Mouse (Mus musculus): ENCODE measurements at regions not wholly inside any gene's neighbourhood (a gene's known extent, or its start where the extent isn't known, plus 50 kb on each side); places are given as distances from the start of the nearest gene placed in this dataset.
A peak's percentile ranks its signal among the peaks of the same experiment; 100 is the strongest.

GRCm38 (mm10) chr7:136530006-136530785, 364.2 kb upstream of the Mgmt start:
- DNase-seq (ENCODE audit: low spot score) = no peak

GRCm38 (mm10) chr7:136531301-136531700, 363.1 kb upstream of the Mgmt start:
- no peak for DNase-seq (ENCODE audit: low spot score)

GRCm38 (mm10) chr7:136541876-136542655, 352.3 kb upstream of the Mgmt start:
- DNase-seq (ENCODE audit: low spot score) = no peak

- DNase-seq (ENCODE audit: low spot score) = no peak
These were observed 351.5 kb upstream of the Mgmt start for GRCm38 (mm10) chr7:136542896-136543295.

DNA sequence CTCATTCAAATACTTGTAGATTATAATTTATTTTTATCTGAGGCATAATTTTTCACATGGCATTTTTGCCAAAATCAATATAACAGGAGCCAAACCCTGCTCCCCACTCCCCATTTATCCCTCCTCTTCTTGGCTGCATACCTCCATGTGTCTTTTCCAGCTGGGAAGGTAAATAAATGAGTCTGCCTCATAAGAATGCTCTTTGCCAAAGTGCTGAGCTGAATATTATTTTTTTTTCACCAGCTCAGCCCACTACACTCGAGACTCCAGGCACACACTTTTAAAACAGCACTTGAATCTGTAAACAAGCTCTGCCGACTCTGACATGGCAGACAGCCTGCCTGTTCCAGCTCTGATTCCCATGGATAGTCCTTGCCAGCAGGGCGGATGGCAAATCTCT, 346.6 kb upstream of the Mgmt start:
- no peak for DNase-seq (ENCODE audit: low spot score)

DNA sequence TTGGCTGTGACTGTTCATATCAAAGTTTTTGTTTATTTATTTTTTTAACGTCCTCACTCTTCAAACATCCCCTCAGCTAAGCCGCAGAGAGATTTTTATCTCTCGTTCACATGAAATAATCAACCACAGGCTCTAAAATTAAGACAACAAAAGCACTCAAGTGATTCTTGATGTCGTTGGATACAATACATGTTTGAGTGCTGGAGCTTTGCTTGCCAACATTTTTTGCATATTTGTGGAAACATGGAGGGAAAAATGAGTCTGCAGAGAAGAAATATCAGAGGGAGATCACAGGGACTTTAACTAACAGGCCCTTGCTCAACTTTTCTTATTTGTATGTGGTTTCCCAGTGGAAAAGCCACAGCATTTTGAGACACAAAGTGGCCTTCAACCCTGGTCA, 338.0 kb upstream of the Mgmt start:
- no peak for DNase-seq (ENCODE audit: low spot score)

DNA sequence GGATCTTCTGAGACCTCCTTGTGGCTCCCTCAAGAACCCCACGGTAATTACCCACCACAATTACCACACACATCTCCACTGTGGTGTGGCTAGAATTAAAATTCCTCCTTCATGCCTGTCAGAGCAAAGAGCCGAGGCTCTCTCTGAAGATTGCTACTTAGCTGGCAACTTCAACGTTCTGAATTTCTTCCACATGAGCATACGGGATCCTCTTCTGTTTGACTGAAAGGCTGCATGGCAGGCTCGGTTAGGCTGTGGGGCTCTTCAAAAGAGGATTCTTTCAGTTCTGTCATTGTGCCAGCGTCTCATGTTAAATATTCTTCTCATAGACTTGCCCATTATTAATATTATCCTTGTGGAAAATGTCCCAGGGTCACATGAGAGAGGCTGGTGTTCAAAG, 334.9 kb upstream of the Mgmt start:
- no peak for DNase-seq (ENCODE audit: low spot score)

DNA sequence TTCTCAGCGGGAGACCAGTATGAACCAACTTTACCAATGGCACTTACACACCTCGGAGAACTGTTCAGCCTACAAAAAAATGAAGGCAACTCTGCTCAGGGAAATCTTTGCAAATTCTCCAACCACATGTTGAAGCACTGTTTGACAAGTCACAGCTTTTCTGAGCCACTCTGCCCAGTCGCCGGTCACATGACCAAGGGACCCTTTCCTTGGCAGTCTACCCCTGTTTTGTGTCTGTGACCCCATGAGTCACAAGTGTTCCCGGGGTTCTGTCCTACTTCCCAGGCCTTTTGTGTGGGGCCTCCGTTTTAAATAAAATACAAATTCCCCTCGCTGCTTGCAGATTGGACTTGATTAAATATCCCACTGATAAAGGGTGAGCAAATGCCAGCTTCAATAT, 323.5 kb upstream of the Mgmt start:
- DNase-seq (ENCODE audit: low spot score) = no peak

DNA sequence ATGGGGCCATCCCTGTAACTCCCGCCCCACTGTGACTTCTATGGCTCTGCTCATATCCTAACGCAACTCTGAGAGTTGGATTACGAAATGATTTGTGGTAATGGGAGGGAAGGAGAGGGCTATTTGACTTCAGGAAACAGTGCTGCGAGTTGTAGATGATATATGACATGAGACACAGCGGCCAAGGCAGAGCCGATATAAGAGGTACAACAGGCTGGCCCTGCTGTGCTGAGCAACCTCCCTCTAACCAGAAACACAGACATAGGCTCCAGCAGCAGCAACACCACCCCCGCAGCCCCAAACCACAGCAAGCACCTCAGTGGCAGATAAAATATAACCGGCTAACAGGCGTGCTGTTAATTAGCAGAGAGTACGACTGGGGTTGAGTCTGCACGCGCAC, 312.5 kb upstream of the Mgmt start:
- DNase-seq (ENCODE audit: low spot score) = no peak

GRCm38 (mm10) chr7:136584361-136584760, 310.1 kb upstream of the Mgmt start:
- DNase-seq (ENCODE audit: low spot score) = no peak

DNA sequence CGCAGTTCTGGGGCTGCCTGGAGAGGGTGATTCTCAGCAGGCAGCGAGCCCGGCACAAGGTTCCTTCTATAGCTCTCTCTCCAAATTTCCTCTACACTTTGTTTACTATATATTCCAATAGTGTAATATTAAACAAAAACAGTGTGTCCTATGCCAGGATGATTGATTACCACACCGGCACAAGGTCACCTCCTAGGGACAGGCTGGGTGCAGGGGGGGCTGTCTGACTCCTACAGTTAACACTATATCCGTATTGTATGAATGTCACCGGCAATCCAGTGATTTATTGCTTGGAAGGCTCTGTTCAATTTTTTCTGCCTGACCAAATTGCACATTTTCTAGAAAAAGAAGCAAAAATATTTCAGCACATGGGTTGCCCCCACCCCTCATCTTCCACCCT, 305.9 kb upstream of the Mgmt start:
- DNase-seq (ENCODE audit: low spot score) = no peak

GRCm38 (mm10) chr7:136590947-136591346, 303.5 kb upstream of the Mgmt start:
- DNase-seq (ENCODE audit: low spot score) = no peak

DNA sequence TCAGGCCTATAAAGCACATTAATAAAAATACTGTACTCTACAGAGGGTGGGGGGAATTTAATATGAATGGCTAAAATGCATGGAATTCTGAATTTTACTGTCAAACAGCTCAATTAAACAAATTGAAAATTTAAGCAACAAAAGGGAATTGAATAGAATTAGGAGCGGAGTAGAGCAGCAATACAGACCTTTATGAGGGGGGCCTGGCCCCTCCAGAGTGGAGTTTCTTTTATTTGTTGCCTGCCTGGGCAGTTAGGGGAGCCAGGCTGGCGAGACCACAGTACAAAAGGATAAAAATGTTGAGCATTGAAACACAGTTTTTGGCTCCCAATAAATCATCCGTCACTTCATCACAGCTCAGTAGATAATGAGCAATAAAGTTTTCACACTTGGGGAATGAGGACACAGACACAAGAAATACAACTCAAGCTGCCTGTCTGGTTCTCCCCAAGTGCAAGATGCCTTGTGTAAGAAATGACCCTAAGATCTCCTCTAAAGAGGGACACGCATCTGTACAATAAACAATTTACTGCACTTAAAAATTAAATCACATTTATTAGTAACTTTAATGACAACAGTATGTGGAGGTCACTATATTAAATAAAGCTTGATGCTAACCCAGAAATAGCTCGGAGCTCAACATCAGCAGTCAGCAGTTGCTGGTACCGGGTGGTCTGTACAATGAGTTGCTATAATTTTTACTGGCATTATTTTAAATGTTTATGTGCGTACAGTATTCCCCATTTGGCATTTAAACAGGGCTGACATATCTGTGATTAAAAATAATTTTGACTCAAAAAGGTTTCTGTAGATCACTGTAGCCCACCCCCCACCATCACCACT, 286.9 kb upstream of the Mgmt start:
- DNase-seq (ENCODE audit: low spot score) = no peak

DNA sequence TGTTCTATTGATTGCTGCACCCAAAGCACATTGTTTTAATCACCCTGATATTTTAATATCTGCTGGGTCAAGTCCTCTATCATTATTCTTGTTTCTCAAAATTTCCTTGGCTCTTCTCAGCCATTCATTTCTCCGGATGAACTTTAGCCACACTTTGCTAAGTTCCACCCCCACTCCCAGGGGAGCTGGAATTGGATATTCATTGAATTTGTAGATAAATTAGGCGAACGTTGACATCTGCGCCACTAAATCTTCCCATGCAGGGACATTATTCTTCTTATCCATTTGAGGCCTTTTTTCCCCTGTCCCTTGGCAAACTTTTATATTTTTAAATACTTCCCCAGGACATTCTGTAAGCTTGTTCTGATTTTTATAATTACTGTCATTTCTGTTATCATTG, 280.9 kb upstream of the Mgmt start:
- DNase-seq (ENCODE audit: low spot score) = no peak

GRCm38 (mm10) chr7:136624496-136624895, 269.9 kb upstream of the Mgmt start:
- DNase-seq (ENCODE audit: low spot score) = no peak

- DNase-seq (ENCODE audit: low spot score) = peak; percentile 15
These were observed 263.3 kb upstream of the Mgmt start for GRCm38 (mm10) chr7:136631089-136631488.

DNA sequence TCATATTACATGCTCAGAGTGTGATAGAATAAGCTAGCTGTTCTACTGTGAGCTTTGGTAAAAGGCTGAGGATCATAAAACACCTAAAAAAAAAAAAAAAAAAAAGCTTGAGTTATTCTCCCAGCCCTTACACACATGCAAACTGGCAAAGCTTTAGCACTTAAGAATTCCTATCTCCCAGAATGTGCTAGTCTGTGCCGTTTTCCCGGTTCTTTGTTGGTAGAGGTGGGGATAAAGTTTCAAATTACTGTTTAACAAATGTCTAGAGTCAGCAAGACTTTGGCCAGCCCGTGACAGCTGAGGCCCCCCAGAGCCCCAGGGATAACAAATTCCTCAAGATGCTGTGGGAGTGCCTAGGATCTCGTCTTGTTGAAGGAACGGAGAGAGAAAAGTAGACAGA, 254.3 kb upstream of the Mgmt start:
- no peak for DNase-seq (ENCODE audit: low spot score)

DNA sequence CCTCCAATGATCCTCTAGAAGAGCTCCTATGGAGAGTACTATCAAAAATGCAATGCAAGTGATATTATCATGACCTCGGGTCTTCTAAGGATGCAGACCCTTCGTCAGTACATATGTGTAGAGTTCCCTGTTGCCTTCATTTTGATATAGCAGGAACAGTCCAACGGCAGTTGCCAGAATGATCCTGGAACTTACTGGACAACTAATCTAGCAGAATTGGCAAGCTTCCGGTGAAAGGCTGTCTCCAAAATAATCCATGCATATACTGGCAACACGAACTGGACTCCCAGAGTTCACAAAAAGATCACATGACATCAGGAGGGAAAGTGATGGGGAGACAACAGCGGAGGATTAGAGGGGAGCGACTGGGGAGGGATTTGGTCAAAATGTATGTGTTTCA, 253.6 kb upstream of the Mgmt start:
- no peak for DNase-seq (ENCODE audit: low spot score)

DNA sequence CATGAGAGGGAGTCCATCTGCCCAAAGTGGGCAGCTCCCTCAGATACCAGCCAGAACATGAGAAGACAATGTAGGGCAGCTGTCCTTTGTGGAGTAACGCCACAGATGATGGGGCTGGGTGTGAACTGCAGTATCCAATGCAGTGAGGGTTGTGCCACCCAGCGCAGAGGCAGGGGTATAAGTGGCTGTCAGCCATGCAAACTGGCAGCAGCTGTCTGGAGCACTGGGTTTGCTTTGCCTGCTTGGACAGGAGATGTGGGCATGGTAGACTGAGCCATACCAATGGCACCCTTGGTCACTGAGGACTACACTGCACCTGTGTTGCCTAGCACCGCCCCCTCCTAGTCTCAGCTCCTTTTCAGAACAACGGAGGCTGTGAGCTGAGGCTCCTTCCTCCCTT, 244.6 kb upstream of the Mgmt start:
- no peak for DNase-seq (ENCODE audit: low spot score)

- DNase-seq (ENCODE audit: low spot score) = no peak
These were observed 234.5 kb upstream of the Mgmt start for GRCm38 (mm10) chr7:136659930-136660329.

- no peak for DNase-seq (ENCODE audit: low spot score)
These were observed 234.0 kb upstream of the Mgmt start for GRCm38 (mm10) chr7:136660401-136660800.

GRCm38 (mm10) chr7:136664424-136665082, 229.9 kb upstream of the Mgmt start:
- DNase-seq (ENCODE audit: low spot score) = no peak

Measured in layer of hippocampus, adult 11-12 months (tissue).